Mouse (Mus musculus) brain, adult 2 months (tissue): ENCODE measurements around the gene Spef2.
"Not testable (repeated sequence)": the region's sequence is repeated elsewhere in the genome, so short reads cannot be mapped to it uniquely, and the experiment has no call there.

Experiments used
- DNase-seq: peaks from one replicate; pipeline ENCODE4 v3.0.0; 2011; ENCODE audit warnings: low read depth, low spot score

Gene Spef2

DNA sequence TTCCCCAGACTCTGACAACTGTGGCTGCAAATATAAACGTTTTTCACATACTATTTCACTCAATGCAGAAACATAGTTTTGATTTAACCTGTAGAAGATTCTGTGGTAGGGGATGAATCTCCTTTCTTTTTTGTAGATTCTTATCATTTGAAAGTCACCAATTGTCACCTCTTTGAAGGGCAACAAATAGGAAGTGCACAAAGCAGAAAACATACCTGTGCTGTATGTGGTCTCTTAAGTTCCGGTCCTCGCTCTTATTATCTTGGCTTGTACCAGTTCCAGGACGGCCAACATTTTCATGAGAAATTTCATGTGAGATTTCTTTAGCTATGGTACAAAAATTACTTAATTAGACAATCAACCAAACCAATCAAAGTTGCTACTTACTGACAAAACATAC, 80.1 kb downstream of the Spef2 start:
- DNase-seq: no peak

DNA sequence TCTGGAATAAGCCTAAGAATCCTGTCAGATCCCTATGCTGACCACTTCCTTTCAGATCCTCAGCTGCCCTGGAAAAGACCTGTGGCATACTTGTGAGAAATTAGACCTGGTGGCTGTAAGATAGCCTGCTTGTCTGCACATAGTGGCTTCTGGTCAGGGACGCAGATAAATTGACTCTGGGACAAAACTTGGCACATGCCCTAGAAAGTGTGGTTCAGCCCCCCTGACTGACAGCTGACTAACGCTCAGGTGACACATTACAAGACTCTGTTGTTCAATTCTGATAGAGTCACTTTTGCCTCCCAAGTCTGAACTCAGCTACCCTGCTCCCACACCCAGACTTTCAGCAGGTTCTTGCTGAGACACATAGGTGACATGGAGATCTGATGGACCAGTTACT, 83.7 kb downstream of the Spef2 start:
- DNase-seq: not testable (repeated sequence)

DNA sequence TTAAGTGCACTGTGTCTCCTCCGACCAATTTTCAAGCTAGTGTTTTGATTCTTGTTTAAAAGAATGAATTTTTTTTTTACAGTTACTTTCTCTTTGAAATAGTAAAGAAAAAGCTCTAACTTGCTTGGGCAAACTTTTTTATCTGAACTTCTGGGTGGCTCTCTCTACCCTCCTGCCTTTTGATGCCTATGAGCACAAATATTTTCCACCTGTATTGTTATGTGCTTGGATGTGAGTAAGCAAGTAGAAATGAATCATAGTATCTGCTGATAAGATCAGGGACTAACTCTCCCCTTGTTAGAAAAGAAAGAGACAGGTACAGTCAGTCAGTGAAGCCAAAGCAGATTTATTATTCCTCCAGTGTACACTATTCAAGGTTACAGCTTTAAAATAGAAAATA, 87.5 kb downstream of the Spef2 start:
- no peak for DNase-seq

DNA sequence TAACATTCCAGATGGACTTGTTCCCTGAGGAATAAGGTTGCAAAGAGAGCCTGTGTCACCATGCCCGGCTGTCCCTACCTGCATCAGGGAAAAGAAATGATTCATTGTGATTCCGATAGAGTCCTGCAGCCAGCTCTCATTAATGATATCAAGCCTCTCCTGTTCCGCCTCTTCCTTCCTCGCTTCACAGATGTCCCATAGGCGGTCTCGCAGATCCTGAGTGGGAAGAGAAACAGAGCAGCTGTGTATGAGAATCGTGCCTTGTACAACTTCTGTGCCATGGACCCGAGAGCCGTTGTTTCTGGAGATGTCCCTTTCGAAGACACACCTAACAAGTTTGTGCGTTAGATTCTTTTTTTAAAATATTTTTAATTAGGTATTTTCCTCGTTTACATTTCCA, 114.2 kb downstream of the Spef2 start:
- DNase-seq: peak; percentile 61

DNA sequence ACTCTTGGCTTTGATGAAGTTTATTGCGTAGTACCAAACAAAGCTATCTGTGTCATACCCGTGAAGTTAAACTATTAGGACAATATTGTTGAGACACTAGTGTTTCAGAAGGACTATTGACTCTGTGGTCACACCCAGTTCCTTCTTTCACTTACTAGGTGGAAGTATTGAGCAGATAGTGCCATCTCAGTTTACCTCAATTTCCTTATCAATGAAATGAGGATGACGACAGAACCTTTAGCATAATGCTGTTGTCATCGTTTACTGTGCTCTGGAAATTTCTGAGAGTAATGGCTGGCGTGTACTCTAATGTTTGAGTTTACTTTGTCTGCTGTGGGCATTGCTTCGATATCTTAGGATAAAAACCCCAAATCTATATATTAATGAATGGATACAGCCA, 117.0 kb downstream of the Spef2 start:
- no peak for DNase-seq

DNA sequence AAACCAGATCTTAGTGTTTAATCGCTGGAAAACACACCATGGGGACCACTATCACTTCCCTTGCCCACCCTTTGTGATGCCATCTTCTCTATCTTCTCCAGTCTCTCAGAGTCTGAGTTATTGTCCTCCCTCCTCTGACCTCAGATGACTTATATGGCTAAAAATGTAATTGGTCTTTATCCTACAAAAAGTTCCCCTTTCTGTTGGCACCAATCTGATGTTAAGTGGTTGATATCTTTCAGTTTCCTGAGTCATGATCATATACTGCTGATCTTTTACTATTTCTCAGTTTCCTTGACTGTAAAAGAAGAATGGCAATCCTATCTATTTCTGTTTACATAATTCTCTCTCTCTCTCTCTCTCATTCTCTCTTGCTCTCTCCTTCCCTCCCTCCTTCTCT, 119.0 kb downstream of the Spef2 start:
- DNase-seq: no peak

DNA sequence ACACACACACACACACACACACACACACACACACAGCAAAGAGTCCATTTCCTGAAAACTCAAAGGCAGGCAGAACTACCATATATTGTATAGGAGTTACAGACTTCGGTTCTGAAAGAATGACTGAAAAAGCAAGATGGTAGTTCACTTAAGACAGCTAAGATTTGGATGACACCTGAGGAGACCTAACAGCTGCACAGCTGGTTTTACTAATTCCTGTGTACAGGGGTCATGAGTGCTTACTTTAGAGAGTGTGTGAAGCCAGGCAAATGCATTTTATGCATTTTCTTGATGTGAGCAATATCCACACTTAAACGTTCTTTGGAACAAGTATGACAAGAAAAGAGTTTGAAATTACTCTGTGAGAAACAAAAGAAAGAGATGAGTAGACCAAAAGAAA, 124.0 kb downstream of the Spef2 start:
- DNase-seq: no peak

DNA sequence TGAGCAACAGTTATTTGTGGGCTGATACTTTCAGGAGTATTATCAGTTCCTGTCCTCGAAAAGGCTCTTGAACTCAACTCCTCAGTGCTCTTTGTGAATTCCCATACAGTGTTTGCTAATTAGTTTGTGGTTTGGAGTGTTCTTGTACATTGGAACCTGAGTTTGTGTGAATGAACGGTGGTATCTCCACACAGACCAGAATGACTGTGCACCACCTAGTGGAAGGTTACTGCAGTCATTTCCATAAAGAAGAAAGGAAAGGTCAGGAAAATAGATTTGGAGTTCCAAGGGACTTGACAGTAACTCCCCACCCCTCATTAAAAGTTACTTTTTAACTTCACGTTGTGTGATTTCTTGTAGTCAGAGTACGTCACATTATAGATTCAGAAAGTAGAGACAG, 140.5 kb downstream of the Spef2 start:
- DNase-seq: peak; percentile 51

DNA sequence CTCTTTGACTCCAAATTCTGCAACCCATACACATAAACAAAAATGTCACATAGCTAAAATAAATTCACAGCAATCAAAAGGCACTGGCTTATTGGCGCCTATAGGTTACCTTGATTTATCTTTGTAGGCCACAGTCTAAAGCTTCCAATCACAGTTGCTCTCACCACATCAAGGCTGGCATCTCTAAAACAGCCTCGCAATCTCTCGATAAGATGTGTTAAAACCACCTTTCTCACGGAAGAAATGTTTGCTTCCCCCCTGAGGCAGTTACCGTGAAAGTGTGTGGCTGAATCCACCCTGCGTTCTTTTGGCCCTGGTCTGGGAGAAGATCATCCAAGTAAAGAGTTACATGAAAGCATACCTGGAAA, 148.6 kb downstream of the Spef2 start:
- DNase-seq: no peak

DNA sequence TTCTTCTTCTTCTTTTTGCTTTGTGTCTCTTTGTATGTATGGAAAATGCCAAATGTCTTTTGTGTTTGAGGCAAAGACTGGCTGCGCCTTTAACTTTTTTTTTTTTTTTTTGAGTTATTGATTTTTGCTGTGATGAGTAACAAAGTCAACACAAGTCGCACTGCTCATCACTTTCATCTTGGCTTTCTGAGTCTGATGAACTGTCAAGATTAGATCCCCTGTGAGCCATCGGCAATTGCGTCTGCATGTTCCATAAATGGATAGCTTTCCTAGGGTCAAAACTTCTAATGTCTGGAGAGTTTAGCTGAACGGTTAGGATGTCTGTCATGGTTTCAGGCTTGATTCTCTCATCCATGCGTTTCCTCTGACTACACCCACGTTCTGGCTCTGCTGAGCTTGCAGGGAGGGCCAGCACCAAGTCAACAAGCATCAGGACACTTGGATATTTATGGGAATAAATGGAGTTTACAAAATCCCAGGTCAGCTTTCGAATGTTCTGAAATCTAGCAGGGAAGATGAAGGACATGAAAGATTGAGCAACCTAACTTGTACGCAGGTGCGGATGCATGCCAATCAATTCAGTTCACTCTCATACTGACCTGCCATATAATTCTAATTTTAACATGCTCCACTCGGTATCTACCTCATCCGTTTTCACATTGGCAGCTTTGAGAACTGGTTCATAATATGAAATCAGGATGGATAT, 149.1 kb downstream of the Spef2 start:
- no peak for DNase-seq

DNA sequence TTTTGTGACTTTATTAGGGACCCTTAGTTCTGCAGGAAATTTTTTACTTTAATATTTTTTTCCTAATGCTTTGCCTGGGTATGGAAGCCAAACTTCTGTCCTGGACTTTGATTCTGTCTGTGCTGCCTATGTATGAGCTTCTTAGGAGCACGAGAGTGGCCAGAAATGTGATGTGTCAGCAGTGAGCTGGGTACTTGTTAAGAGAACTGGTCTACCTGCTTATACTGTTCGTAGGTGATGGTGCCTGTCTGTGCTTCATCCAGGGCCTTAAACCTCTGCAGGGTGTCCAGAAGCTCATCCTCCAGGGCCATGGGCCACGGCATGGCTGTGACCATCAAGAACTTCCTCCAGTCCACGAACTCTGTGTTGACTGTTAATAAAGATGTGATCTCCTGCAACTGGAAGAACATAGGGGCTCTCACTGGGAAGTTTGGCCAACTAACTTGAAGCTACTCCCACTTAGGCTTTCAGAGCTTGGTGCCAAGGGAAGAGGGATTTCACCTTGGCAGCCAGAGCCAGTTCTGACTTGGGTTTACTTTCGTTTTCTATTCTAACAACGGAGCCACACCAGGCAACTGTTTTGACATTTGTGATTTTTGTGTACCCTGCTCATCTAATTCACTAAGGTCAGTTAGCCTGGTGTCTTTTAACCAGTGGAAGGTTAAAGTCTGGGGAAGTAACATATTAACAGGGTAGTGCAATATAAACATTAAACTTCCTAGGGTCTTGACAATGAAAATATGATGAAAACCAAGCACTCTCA, 152.2 kb downstream of the Spef2 start:
- no peak for DNase-seq

DNA sequence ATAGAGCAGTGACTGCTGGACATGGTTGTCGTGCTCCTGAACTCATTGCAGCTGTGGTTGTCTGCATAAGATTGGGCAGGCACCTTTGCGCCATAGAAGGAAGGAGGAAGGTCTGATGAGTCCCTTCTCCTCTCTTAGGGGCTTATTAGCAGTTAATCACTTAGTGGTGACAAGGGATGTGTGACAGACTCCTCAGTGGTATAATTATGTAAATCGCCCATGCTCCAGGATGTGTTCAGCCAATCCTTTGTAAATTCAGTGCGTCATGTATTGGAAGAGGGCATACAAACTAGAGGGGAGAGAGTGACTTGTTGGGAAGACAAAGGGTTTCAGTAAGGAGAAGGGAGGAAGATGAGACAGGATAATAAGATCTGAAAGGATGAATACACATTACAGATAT, 158.7 kb downstream of the Spef2 start:
- DNase-seq: no peak

DNA sequence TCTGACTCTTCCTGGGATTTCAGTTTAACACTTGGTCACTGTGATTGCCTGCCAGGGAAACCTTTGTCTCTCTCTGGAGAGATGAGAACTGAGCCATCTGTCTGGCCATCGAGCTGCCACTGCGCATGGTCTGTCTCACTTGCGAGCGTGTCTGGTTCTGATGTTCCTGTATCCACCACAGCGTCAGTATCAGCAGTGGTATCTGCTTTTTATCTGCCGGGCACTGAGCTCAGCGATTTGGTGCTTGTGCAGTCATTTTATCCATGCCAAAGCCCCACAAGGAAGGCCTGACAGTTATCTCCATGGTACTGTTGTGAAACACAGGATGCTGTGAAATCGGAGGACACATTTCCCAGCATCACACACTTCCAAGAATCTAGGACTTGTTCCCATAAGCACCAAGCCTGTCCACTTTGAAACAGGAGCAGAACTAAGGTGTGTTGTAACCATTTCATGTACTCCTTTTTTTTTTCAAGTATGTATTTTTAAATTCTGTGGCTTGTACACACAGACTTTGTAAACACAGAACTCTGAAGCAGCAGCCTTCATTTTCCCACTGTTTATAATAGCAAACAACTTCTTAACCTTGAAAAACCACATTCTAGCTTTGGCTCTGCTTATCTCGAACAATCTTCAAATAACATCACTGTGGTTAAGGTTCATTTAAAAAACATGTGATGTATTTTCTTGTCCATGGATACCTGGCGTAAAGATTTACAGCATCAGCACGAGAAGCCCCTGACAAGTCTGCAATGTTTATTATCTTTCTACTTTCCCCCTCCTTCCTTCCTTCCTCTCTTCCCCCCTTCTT, 168.0 kb downstream of the Spef2 start:
- DNase-seq: no peak

DNA sequence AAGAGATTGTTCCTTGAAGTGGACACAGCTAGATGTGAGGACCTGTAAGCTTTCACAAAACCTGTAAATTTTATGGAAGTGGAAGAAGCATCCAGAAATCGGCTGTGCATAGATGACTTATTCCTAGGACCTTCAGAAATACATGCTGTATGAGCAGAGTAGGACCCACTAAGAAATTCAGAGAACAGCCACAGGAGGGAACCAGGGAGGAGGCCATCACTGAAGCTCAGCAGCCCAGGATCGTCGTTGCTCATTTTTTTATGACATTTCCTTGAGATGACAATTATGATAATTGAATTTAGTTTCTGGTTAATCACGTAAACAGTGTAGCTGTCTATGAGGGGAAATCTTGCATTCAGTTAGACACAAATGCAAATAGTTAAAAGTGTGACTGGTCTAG, 171.4 kb downstream of the Spef2 start:
- no peak for DNase-seq

DNA sequence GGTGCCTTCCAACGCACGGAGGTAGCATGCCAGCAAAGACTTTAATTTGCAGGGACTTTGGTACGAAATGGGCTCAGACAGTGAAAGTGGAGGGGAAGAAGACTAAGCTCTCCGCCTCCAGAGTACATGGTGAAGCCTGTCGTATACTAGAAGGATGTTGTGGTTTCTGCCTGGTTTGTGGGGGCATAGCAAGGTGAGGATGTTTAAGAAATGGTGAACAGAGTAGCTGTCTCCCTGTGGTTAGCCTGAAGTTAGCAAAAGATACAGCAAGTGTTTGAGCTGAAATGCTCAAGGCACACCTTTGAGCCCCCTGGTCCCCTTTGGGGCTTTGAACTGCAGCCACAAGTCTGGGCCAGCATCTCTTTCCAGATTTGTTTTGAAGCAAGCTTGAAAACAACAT, 173.9 kb downstream of the Spef2 start:
- DNase-seq: no peak

DNA sequence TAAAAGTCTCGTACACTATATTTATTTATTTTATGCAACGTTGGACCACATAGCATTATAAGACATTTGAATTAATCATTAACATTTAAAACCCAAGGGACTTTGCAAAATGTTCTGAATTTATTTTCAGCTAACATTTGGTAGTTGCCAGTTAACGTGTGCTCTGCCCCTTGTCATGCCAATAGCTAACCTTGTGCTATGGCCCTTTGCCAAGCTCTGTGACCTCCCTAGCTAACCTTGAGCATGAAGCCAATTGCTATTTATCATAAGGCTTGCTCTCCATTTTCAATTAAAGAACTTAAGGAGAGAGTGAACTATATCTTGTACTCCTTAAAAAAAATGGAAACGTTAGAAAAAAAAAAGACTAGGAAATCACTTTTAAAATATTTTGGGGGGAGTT, 175.3 kb downstream of the Spef2 start:
- no peak for DNase-seq

DNA sequence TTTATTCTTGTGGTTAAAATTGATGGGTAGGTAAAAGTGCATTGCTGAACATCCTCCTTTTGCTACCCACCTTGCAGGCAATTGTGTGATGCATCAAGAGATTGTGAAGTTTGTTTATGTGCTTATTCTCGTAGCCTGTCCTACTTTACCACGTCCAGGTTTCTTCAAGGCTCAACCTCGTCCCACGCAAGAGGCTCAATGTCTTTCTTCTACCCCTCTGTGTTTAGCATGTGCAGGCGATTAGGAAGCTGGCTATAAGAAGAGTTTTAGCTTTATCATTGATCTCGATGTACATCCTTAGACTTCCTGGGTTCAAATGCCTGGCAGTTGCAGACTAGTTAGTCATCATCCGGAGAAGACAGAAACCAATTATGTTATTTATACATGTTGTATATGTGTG, 176.0 kb downstream of the Spef2 start:
- no peak for DNase-seq

DNA sequence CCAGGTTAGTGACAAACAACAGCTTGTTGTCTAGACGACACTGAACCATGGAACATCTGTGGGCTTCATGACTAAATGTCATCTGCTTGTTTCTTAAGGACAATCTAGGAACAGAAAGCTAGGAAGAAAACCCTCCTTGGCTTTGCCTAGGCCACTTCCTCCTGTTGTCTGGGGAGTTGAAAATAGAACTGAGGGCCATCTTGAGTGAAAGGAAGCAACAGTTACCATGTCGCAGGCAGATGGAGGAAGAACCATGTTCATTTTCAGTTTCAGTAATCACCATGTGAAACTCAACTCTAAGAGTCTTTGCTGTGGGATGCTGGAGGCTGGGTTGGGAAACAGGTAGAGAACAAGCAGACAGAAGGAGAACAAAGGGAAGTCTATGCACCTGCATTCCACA, 176.8 kb downstream of the Spef2 start:
- DNase-seq: peak; percentile 23

DNA sequence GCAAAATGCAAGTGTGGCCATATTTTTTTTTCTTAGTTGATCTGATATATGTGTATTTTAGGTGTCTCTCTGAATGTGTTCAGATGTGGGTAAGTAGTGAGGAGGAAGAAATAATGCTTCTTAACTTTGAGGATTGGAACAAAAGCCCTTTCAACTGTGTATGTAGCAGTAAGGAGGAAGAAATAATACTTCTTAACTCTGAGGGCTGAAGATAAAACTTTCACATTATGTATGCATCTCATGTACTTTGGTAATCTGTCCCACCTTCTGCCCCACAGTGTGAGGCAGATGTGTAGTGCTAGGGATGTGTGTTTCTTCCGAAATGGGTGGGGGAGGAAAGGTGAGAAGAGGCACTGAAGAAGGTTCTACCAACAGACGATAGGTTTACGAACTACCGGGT, 181.4 kb downstream of the Spef2 start:
- DNase-seq: no peak

DNA sequence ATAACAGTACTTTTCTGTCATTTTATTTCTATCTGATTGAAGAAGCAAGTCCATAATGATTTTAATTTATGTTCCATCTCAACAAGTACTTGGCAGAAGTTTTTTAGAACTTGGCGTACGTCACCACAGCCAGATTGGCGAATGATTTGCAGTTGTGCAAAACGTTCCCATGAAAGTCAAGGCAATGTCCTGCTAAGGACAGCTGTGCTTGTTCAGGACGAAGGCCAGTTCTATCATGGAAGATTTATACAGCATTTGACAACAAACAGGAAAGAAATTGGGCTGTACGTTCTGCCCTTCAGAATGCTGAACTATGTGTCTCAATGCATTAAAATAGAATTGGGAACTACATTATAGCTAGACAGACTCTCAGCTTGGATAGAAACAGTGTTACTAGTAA, 183.3 kb downstream of the Spef2 start:
- DNase-seq: no peak

DNA sequence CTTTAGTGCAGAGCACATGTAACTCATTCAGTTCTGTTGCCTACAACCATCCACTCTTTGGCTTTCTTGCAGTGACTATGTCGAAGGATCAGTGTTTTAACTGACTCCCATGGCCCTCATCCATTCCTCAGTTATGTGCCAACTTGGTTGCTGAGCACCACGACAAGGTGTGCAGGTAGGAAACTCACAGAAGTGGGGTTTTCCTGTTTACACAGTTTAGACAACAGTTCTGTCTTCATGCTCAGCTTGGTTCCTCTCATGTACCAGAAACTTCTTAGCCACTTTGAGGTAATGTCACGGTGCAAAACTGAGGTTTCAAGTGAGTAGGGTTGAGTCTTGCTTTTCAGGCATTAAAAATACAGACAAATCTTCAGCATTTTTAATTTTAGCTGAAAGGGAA, 184.5 kb downstream of the Spef2 start:
- no peak for DNase-seq

DNA sequence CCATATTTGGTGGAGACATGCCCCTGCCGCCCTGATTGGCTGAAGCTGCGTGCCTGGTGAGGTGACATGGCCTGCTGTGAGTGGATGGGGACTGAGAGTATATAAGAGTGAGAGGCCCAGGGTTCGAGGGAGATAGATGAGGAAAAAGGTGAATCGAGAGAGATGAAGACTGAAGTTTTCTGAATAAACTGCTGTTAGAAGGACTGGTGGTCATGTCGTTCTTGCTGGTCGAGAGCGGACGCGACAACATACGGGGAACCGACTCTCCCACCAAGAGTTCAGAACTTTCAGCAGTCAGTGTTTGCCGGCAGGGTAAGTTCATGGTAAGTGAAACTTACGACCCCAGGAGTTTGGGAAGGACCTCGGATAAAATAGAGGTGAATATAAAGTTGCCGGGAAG, 191.4 kb downstream of the Spef2 start:
- not testable (repeated sequence) for DNase-seq

DNA sequence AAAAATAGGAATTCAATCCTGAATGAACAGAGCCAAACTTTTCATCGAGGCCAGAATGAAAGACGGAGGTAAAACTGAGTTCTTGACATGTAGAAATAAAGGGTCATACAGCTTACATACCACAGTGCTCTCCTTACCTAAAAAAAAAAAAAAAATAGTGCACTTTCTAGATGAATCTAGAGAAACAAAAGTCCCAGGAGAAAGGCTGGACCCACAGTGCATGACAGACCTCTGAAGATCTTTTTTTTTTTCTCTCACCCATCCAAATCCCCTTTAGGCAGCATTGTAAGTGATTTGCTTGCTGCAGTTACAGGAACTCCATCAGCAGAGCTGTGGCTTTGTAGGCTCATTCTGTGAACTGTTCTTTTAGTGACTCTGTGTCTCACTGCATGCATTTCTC, 199.7 kb downstream of the Spef2 start:
- DNase-seq: no peak
